Mouse (Mus musculus) C2C12 (cell line): ENCODE results near the gene Hcfc2. TPM values are rescaled to one million over a fixed set of nuclear protein-coding genes. Genes with fewer than 3 reads are reported as not detected.

Source experiments
- H3K27me3 ChIP-seq: one replicate; pipeline ENCODE4 v1.6.1; 2011; ENCODE audit not compliant: control insufficient read depth, insufficient read depth, insufficient read length
- H3K36me3 ChIP-seq: one replicate; pipeline ENCODE4 v1.6.1; 2011; ENCODE audit not compliant: control insufficient read depth, insufficient read depth
- H3K4me3 ChIP-seq: one replicate; pipeline ENCODE4 v1.5.1; 2011; ENCODE audit warnings: mild to moderate bottlenecking, control low read depth; ENCODE audit not compliant: poor library complexity, insufficient read depth, severe bottlenecking
- H3K79me2 ChIP-seq: one replicate; pipeline ENCODE4 v1.6.1; 2011; ENCODE audit not compliant: control insufficient read depth, insufficient read depth
- H3K79me3 ChIP-seq: one replicate; pipeline ENCODE4 v1.6.1; 2011; ENCODE audit warnings: low read depth, control low read depth
- H3ac ChIP-seq: one replicate; pipeline ENCODE3; 2011; ENCODE audit warnings: low read depth; ENCODE audit not compliant: control insufficient read depth, insufficient read length
- CEBPB ChIP-seq: IDR thresholded peaks from one replicate; pipeline ENCODE4 v1.6.1; 2011; ENCODE audit warnings: low read depth, mild to moderate bottlenecking, control low read depth, moderate library complexity
- CTCF ChIP-seq: IDR thresholded peaks from one replicate; pipeline ENCODE4 v1.5.1; 2011; ENCODE audit not compliant: control insufficient read depth, insufficient read depth, insufficient read length
- FOSL1 ChIP-seq: IDR thresholded peaks from one replicate; pipeline ENCODE4 v1.8.0; 2011; ENCODE audit warnings: mild to moderate bottlenecking, low read length; ENCODE audit not compliant: poor library complexity, insufficient read depth, severe bottlenecking
- MAX ChIP-seq: IDR thresholded peaks from one replicate; pipeline ENCODE4 v1.6.1; 2011; ENCODE audit warnings: mild to moderate bottlenecking, control low read depth
- MYOD1 ChIP-seq: IDR thresholded peaks from one replicate; pipeline ENCODE4 v1.6.1; 2011; ENCODE audit warnings: low read depth; ENCODE audit not compliant: control insufficient read depth, insufficient read length
- MYOG ChIP-seq: IDR thresholded peaks from one replicate; pipeline ENCODE4 v1.6.1; 2011; ENCODE audit not compliant: control insufficient read depth, insufficient read length; ENCODE audit errors: extremely low read depth
- USF1 ChIP-seq: IDR thresholded peaks from one replicate; pipeline ENCODE4 v1.6.1; 2011; ENCODE audit warnings: low read depth, mild to moderate bottlenecking, control low read depth, moderate library complexity
- polyA plus RNA-seq: library from polyadenylated mRNA; unstranded; fragments of >200 nt; fragmentation: generic; extraction: Trizol; gene quantifications from one replicate; pipeline ENCODE4 v1.2.1, GENCODE M21; 2012; ENCODE audit warnings: missing spikeins

Hcfc2 gene
- polyA plus RNA-seq, 1 experiment, result 9.7 TPM

DNA sequence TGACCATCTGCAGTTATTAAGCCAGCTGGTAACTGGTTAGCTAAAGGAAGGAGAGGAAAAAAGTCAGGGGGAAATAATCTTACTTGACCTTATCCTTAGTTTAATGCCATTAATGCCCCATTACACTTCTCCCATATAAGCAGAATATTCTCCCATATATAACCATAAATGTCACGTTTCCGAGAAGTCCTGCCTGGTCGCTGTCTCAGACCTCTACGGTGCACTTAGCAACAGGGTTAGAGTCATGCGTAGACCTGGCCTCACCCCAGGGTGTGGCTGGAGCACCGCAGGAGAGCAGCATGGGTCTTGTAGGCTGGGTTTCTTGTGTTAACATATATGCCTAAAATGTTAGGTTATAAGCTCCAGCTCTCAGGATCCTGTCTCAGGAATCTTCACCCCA is 54.8 kb downstream of the Hcfc2 start:
- Histone ChIP-seq H3K36me3 (peaks cover 97% of the 10 kb centered on the region), H3K4me3 (no peak overlapping the region)
- TF ChIP-seq MYOD1, result no peak
- no peak for TF ChIP-seq MYOG
- TF ChIP-seq CTCF, result no peak
- TF ChIP-seq USF1, result no peak
- TF ChIP-seq CEBPB, result no peak
- no peak for TF ChIP-seq MAX
- TF ChIP-seq FOSL1, result no peak

DNA sequence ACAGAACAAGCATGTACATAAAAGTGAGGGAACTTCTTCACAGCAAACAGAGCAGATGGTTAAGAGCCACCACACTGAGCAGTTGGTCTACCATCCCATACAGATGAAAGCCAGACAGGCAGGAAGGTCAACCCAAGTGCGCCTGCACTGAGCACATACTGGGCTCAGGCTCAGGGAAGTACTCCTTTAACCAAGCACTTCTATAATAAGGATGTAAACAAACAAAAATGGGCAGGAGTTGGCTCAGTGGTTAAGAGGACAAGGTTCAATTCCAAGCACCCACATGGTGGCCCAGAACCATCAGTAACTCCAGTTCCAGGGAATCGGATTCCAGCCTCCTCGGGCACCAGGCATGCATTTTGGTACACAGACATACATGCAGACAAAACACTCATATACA is 57.0 kb downstream of the Hcfc2 start:
- no peak for TF ChIP-seq MYOD1
- no peak for TF ChIP-seq FOSL1
- no peak for TF ChIP-seq CTCF
- TF ChIP-seq MAX, result no peak
- TF ChIP-seq CEBPB, result no peak
- no peak for TF ChIP-seq MYOG
- TF ChIP-seq USF1, result no peak
- Histone ChIP-seq H3K79me2 (peaks cover 17% of the 10 kb centered on the region), H3K27me3 (no peaks in the 10 kb centered on the region), H3K79me3 (no peaks in the 10 kb centered on the region), H3ac (no peak overlapping the region), H3K36me3 (peaks cover 97% of the 10 kb centered on the region), H3K4me3 (no peak overlapping the region)

More for the DNA sequence above, 54.8 kb downstream of the Hcfc2 start:
- Histone ChIP-seq H3ac (no peak overlapping the region), H3K27me3 (no peaks in the 10 kb centered on the region), H3K79me3 (no peaks in the 10 kb centered on the region), H3K79me2 (peaks cover 4% of the 10 kb centered on the region)

GRCm38 (mm10) chr10:82754642-82755041 is 58.7 kb downstream of the Hcfc2 start:
- Histone ChIP-seq H3K36me3 (peaks cover 97% of the 10 kb centered on the region), H3K4me3 (no peak overlapping the region), H3K79me3 (peaks cover under 1% of the 10 kb centered on the region), H3ac (no peak overlapping the region), H3K27me3 (no peaks in the 10 kb centered on the region), H3K79me2 (peaks cover 34% of the 10 kb centered on the region)
- TF ChIP-seq CTCF (no peak), USF1 (no peak), MYOG (no peak), MYOD1 (no peak), CEBPB (no peak), FOSL1 (no peak), MAX (no peak)

GRCm38 (mm10) chr10:82755213-82755890 is 59.4 kb downstream of the Hcfc2 start:
- Histone ChIP-seq H3K79me2 (peaks cover 41% of the 10 kb centered on the region), H3ac (no peak overlapping the region), H3K79me3 (peaks cover 8% of the 10 kb centered on the region), H3K27me3 (no peaks in the 10 kb centered on the region), H3K4me3 (no peak overlapping the region), H3K36me3 (peaks cover 97% of the 10 kb centered on the region)
- TF ChIP-seq MYOD1 (no peak), FOSL1 (no peak), MAX (no peak), USF1 (no peak), CTCF (no peak), MYOG (no peak), CEBPB (no peak)

GRCm38 (mm10) chr10:82756466-82756865 is 60.5 kb downstream of the Hcfc2 start:
- Histone ChIP-seq H3ac (no peak overlapping the region), H3K4me3 (no peak overlapping the region), H3K79me2 (peaks cover 52% of the 10 kb centered on the region), H3K36me3 (peaks cover 97% of the 10 kb centered on the region), H3K27me3 (no peaks in the 10 kb centered on the region), H3K79me3 (peaks cover 18% of the 10 kb centered on the region)
- TF ChIP-seq MYOG (no peak), CTCF (no peak), CEBPB (no peak), MAX (no peak), USF1 (no peak), MYOD1 (no peak), FOSL1 (no peak)

DNA sequence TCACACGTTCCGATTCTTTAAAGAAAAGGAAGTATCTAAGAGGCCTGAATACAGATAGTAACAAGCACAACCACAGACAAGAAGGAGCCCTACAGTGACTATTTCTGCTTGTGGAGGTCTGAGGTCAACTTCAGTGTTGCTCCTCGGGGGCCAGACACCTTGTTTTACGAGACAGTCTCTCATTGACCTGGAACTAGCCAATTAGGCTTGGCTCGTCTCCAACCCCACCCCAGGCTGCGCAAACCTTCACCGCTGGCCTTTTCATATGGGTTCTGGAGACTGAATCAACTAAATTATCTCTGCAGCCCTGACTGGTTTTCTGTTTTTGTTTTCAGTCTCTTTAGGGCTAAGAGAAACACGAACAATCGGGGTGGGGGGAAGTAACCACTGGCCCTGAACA is 61.4 kb downstream of the Hcfc2 start:
- TF ChIP-seq USF1, result no peak
- TF ChIP-seq CTCF, result no peak
- no peak for TF ChIP-seq CEBPB
- TF ChIP-seq MAX, result no peak
- no peak for TF ChIP-seq FOSL1
- TF ChIP-seq MYOG, result no peak
- Histone ChIP-seq H3ac (no peak overlapping the region), H3K27me3 (no peaks in the 10 kb centered on the region), H3K36me3 (peaks cover 91% of the 10 kb centered on the region), H3K79me3 (peaks cover 25% of the 10 kb centered on the region), H3K79me2 (peaks cover 61% of the 10 kb centered on the region), H3K4me3 (no peak overlapping the region)
